Mouse (Mus musculus): Measurements from ENCODE around the gene Frg2f1.

DNA sequence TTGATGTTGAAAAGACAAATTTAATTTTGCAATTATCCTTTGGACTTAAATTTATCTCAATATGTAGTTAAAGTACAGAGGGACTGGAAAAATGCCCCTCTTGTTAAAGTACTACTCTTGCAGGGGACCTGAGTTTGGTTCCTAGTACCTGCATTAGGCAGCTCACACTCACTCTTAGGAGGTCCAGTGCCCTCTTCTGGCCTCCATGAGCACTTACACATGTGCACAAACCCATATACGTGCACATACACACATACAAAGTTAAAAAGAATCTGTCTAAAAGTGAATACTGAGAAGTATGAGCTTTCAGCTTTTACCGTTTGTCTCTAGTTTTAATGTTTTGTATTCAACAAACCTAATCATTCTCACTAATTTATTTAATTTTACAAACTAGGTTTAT, 48.7 kb upstream of the Frg2f1 start:
- no peak for TF ChIP-seq GATA1 (IDR thresholded peaks at IDR 0.05; ENCODE audit: low read length)
- no peak for TF ChIP-seq TAL1 (IDR thresholded peaks at IDR 0.05; ENCODE audit: low read length)
